Mouse (Mus musculus): Measurements from ENCODE around the gene Rxra.

Rxra gene

DNA sequence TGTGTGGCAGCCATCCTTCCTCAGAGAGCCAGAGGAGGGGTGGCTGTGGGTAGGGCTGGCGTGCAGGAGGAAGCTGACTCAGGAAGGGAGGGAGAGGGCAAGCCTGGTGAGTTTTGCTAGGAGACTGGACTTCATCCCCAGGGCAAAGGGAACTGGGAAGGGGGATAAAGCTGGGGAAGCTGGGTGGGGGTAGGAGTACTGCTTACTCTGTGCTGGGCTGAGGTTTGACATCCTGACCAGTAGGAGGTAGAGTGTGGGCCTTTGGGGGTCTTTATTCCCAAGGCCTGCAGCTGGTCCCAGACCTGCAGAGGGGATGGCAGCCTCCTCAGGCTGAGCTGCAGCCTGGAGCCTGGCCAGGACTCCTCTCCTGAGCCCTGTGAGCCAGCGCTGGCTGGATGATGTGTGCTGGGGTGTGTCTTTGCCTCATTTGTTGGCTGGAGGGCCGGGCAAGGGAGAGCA is 4.6 kb upstream of the Rxra start:
- no peak for DNase-seq

DNA sequence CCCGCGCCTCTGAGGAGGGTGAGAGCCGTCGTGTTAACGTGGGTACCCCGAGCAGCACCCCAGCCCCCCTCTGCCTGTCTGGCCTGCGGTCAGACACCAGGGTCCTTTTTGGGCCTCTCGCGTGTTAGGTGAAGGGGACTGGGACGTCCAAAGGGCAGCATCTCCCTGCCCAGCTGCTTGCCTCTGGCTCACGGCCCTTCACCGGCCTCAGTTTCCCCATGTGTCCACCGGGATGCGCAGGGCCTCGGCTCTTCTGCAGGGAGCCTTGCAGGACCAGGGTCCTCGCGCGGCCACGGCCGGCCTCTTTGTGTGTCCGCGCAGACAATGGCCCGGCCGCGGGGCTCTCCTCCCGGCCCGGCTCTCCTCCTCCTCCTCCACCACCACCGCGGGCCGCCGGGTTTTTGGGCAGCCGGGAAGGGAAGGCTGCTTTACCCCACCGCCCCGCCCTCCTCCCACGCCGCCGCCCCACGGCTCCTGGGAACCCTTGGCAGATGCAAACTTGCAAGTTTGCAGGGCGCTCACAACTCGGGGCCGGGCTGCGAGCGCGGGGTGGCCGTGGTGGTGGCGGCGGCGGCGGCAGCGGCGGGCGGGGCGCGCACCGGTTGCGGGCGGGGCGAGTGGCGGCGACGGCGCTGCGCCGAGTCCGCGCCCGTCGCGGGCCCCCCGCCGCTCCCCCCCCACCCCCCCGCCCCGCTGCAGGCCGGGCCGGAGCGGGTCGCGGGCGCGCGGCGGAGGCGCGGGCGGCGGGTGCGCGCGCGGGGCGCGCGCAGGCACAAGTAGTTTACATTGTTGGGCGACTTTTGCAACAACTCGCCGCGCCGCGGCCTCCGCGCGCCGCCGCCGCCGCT is 462 bp downstream of the Rxra start:
- DNase-seq = peak; percentile 56

DNA sequence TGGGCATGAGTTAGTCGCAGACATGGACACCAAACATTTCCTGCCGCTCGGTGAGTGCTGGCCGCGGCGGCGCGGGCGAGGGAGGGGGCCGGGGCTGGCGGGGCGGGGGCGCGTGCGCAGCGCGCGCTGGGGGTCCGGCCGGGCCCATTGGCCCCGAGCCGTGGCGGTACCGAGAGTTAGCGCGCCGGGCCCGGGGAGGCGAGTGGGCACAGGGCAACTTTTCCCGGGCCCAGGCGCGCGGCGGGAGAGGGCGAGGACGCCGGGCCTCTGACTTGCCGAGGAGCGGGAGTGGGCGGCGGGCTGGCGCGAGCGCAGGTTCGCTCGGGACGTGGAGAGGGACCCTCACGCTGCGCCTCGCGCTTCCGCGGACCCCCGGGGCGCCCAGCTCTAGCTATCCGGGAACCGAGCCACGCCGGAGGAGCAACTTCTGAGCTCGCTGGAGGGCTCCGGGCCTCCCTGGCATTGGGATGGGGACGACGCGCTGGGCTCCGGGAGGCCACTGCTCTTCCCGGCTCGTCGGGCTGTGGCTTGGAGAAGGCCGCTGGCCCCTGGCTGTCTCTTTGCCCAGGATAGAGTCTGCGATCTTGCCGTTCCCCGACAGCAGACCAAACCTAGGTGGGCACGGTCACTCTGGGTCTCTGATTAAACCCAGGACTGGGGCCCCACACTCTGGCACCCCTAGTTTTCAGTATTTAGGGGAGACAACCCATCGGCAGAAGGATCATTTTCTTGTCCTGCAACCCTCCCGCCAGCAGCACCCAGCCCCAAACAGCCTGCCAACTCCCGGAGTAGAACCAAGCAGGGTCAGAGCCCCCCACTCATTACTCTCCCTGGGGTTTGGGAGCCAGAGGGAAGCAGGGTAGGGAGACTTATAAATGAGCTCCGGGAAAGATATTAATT is 1.4 kb downstream of the Rxra start:
- DNase-seq = peak; percentile 46

DNA sequence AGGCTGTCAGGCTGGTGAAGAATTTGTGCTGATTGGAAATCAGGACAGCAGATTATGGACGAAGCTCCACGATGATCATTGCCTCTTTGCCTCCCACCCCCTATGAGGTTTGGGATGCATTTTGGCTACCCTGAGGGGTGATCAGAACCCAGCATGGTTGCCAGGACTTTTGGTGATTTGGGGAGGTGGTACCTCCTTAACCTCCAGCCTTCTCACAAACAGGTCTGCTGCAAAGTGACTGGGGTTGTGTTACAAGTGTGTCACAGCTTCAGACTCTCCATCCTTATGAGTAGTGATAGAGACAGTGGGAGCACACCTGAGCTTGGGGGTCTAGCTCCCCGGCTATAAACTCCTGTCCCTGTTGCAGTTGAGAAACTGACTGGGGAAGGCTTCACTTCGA is 2.1 kb downstream of the Rxra start:
- no peak for DNase-seq

DNA sequence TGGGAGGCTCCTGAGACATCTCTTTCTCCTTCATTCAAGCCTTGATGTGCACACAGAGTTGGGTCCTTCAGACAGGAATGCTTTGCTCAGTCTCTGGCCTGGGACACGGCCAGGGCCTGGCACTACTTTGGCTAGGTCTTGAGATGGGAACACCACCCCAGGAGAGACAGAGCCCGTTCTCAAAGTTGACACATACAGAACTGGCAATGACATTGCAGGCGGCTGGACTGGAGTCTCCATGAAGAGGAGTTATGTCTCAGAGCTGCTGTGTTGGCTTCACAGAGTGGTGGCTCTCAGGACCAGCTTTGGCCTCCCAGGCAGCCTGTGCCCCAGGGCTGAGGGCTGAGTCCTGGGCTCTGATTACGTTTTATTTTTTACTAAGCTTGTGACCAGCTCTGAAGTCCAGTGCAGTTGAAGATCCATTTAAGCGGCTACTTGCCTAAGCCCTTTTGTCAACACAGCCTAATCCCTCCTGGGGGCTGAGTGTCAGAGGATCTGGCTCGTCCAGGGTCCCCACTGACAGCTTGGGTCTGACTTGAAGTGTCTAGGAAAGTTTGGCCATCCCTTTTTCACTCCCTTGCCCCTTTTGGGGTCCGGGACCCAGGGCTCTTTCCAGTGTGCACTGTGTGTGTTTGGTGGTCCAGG is 2.7 kb downstream of the Rxra start:
- DNase-seq = no peak

DNA sequence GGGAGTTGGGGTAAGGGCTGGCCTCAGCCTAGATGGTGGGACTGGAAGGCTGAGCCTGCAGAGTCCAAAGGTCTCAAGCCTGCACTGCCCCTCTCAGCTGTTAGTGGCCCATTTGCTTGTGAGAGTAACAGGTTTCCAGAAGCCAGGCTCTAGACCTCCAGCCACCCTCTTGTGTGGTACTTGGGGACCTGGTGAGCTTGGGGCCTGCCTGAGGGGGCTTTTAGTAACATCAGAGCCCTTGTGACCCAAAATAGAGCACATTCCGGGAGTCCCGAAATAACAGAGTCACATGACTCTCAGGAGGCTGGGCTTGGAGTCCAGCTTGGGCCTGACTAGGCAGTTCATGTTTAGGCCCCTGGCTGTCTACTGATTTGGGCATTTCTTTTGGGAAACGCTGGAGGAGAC is 3.4 kb downstream of the Rxra start:
- DNase-seq = no peak

DNA sequence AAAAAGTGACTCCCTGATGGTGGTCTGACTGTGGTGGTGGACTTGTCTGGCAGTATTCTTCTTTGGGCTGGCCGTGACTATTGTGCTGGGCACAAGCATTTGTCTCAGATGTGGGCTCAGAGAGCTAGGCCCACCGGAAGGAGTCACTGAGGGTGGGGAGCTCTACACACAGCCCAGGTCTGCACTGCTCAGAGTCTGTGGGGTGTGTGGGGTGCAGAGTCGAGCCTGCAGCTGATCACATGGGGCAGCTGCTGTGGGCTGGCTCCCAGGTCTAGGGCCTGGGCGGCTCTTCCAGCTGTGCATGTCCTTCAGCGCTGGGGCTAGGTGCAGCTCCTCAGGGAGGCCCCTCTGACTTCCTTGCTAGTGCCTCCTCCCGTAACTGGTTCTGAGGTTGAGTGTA is 3.8 kb downstream of the Rxra start:
- DNase-seq = no peak

DNA sequence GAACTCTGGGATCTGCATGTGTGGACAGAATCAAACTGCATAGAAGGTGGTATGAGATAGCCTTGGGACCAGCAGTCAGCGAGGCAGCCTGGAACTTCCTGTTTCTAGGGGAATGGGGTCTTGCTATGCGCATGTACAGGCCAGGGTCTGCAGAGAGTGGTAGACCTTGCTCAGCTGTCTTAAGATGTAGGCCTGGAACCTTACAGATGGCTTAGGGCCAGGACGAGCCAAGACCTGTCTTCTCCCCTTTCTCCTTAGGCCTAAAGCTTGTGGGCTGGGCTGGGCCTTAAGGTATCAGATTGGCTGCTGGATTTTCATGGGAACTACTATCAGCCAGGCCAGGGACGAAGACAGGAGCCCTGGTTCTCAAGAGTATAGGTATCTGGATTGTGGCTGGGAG is 4.4 kb downstream of the Rxra start:
- no peak for DNase-seq

DNA sequence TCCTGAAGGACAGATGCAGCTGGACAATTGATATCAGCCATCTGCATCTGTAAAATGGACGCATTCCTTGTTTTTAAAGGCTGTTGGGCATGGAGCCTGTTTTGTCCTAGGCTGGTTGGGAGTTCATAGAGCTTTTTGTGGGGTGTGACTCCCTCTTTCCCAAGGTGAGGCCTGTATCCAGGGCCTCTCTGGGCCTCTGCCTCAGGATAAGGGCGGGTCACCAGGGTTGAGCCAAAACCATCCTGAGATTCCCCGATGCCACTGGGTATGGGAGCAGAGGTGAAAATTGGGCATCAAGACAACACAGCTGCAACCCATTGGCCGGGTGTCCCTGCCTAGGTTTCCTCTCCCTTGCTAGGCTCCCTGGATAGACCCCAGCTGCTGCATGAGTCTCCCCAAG is 5.2 kb downstream of the Rxra start:
- peak; percentile 2 for DNase-seq

DNA sequence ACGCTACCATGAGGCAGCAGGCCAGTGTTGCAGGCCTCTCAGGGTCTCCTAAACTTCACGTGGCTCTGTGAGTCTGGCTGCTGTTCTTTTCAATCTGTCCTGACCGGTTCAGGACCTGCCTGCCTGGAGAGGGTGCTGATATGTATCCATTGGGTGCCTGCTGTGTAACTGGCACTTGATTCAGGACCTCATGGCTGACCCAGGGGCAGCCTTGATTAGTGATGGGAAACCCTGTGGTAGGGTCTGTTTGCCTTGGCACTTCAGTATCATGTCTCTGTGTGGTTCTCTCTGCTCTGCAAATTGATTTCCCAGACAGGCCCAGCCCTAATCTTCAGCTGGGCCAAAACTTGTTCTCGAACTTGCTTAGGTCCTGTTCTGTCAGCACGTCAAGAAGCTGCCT is 5.9 kb downstream of the Rxra start:
- DNase-seq = no peak

DNA sequence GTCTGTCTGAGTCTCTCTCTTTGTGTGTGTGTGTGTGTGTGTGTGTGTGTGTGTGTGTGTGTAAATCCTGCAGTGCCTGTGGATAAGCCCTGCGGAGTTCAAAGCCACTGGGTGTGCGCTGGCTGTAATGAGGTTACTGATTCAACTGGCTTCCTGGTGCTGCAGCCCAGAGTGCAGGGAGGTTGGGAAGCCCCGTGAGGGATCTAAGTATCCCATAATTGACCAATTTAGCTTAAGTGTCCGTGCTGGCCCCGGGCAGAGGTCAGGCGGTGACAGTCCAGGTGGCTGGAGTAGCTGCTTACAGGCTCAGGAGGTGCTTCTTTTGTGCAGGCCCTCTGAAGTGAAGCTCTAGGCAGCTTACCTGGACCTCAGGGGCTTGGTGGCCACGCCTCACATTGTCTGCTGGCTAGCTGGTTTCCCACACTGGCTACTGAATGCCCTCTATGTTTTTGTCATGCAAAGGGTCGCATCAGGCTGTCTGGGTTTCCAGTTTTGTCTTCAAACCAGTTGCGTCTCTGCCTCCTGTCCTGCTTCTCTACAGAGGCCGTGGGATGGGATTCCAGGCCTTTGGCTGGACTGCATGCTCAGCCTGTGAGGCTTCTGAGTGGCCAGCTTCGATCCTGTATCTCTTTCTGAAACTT is 7.9 kb downstream of the Rxra start:
- DNase-seq = no peak

DNA sequence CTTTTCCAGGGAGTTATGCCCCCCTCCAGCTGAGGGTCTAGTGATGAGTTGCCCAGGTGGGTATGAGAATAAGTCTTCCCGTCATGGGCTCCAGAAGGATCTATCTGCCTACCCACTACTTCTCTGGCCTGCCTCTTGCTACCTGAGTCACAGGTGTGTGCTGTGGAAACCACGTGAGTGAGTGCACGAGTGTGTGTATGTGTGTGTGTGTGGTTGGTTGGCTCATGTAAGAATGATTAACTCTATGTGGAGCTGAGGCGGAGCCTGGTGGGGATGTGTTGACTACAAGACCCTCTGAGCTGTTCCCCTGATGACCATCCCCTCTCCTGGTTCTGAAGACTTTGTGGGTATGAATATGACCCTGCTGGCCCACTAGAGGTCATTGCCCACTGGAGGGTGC is 9.7 kb downstream of the Rxra start:
- DNase-seq = no peak

DNA sequence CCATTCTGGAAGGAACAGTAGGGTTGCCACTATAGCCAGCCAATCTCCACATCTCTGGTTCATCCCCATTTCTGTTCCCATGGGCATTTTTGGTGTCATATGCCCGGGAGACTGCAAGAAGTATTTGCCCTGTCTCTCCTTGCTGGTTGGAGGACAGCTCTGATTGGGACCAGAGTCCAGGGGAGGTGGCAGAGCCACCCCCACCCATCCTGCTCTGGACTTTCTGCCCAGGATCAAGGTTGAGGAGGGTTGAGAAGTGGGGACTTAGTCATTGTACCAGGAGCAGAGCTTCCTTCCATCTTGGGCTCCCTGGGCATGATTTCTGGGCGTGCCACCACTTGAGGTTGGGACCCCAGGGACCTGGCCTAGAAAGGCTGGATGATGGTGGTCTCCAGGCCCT is 10.1 kb downstream of the Rxra start:
- no peak for DNase-seq

DNA sequence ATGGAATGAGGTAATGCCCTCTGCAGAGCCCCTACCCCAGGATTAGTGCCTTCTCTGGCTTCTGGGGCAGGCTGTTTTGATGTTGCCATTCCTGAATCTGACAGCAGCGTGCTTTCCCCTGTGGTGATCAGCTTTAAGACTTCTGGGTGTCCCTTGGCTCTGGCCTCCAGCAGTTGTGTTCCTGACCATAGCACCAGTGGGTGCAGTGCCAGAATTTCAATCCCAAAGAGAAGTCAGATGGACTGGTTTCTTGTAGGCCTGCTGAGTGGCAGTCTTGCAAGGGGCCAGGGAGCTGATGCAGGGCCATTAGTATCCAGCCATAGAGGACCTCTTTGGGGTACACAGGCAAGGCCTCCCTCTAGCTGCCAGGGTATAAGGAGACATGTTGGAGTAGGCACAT is 10.8 kb downstream of the Rxra start:
- no peak for DNase-seq

DNA sequence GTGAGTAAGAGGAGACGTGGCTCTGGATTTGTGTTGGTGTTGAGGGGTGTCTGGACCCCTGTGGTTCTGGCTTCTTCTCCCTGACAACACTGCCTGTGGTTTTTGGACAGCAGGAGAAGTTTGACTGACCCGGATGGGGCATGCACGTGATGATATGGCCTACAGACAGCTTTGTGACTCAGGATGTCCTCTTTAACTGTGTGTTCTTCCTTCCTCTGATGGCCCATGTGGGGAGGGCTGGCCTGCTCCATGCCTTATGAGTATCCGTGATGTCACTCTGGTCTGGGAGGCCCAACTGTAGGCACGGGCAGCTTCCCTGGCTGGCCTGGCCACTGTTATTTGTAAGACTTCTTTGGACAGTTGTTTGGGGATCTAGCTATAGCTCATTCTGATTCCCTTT is 11.7 kb downstream of the Rxra start:
- no peak for DNase-seq

DNA sequence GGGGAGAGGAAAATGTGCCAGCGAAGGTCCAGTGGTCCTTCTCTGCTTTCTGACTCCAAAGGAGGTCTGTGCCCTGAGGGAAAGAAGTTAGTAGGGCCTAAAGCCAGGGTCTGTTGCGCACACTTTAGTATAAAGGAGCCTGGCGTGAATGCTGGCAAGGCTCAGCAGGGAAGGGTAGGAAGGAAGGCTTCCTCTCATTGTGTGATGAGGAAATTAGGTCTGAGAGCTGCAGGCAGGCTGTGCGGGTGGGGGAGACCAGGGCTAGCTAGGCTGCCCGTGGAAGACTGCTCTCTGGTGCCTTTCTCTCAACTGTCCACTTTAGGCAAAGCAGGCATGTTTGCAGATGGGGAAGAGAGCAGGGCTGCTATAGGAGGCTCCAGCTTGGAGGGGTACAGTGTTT is 14.5 kb downstream of the Rxra start:
- no peak for DNase-seq

DNA sequence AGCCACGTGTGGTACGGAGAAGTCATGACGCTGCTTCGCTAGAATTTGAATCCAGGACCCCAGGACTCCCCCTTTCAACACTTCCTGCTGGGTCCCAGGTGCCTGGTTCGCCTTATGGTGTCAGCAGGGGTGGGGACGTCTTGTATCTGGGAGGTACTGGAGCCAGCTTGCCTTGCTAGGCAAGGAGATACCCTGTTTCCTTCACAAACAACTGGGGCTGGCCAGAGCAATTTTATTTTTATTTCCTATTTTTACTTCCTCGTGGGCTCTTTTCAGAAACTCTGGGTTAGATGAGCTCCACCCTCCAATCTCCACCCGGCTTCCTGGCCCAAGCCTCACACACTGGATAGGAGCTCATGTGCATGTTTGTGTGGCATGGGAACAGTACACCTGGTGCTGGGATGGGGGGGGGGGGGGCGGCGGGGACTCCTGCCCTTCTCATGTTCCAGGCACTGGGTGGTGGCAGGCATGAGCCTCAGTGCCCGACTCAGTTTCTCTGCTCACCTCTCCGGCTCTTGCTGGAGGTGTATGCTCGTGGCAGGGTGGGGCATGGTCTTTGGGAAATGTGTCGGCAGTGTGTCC is 15.0 kb downstream of the Rxra start:
- DNase-seq = no peak

DNA sequence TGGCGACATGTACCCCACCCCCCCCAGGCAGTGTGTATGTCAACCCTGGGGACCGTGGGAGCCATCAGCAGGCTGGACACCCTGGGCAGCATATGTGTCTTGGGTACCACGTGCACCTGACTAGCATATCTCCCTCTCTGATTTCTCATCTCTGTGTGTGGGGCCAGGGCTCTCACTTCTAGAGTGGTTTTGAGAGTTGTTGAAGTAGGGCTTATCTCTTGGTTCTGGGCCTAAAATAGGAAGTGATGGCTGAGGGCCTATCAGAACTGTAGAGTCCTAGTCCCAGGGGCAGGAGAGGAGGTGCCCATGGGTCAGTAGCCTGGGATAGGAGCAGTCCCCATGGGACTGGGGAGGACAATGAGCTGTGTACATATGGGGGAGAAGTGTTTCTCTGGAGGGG is 16.4 kb downstream of the Rxra start:
- no peak for DNase-seq

DNA sequence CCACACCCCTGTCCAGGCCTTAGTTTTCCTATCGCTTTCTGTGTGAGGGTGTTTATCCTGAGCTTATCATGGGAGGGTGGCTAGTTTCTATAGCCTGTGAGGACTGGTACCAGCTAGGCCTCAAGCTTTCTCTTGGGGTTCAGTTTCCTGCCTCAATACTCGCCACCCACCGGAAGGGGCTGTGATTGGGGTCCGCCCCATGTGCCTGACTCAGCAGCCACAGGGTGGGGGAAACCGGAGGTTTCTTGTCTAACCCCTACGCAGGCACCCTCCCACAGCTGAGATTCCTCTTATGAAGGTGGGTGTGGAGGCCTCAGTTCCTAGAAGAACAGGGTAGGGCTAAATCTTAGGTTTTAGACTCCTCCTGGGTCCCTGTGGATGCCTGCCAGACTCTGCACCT is 17.4 kb downstream of the Rxra start:
- no peak for DNase-seq

DNA sequence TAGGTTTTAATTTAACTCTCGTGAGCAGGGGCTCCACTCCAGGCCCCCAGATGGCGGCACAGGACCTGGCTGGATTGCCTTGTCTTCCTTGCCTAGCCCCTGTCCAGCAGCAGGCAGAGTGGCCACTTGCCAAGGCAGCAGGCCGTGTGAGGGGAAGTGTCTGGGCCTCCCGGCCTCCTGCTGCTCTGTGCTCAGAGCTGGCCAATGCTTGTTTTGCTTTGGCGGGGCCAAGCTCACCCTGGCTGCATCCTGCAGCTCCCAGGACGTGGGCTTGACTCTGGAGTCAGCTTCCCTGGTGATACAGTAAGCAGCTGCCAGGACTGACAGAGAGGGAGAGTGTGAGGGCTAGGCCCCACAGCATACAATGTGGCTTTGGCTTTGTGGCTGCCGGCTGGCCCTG is 23.3 kb downstream of the Rxra start:
- DNase-seq = peak; percentile 88

DNA sequence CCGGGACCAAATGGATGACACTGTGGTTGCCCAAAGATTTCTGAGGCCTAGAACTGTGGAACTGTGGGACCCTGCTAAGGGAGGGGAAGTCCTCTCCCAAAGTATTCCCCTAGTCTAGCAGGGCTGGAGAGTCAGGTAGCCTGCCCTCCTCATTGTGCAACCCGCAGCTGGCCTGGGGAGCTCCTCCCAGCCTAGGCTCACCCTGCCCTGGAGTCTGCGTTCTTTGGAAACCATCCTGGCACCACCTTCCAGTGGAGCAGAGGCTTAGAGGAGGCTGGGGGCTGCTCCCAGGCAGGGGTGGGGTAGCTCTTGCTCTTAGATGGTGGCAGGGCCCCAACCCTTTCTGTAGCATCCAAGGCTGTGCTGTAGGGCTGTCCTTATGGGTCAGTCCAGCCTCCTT is 26.0 kb downstream of the Rxra start:
- no peak for DNase-seq

DNA sequence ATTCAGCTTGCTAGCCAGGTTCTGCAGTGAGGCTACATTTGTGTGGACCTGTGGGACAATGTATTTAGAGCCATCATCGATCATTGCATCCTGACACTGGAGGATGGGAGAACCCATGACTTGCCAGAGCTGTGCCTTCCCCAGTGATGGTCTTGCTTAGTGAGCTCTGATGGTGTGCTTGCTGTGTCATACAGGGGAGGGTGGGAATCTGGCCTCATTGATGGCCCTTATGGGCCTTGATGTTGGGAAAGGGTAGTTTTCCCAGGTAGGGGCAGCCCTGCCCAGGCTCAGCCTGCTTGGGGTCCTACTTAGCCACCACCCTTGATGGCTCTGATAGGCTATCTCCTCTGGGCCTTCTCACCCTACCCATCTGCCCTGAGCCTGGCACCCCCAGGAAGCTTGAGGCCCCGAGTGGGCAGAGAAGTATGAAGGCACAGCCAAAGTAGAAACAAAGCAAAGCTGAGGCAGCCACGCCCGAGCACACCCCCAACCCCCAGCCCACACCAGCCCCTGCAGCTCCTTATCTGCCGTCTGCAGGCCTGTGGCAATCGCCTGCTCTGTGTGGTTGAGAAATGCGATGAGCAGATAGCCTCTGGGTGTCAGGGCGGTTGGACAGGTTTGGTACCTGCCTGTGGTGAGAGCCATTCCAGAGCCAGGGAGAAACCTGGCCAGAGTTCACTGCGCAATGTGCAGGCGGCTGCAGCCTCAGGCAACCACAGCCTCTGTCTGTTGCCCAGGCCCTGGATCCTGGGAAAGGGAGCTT is 26.8 kb downstream of the Rxra start:
- DNase-seq = no peak

Data from cerebellum, adult 9-11 months (tissue).